Mouse (Mus musculus) forelimb bud, embryonic 11.5 days (tissue): ENCODE measurements at regions not wholly inside any gene's neighbourhood (a gene's known extent, or its start where the extent isn't known, plus 50 kb on each side); places are given as distances from the start of the nearest gene placed in this dataset.
A peak's percentile ranks its signal among the peaks of the same experiment; 100 is the strongest.
"Not testable (repeated sequence)": the region's sequence is repeated elsewhere in the genome, so short reads cannot be mapped to it uniquely, and the experiment has no call there.

ENCODE experiments used
- DNase-seq: peaks from one replicate; pipeline ENCODE4 v3.0.0-alpha.2; 2012; ENCODE audit warnings: low read depth, low spot score

DNA sequence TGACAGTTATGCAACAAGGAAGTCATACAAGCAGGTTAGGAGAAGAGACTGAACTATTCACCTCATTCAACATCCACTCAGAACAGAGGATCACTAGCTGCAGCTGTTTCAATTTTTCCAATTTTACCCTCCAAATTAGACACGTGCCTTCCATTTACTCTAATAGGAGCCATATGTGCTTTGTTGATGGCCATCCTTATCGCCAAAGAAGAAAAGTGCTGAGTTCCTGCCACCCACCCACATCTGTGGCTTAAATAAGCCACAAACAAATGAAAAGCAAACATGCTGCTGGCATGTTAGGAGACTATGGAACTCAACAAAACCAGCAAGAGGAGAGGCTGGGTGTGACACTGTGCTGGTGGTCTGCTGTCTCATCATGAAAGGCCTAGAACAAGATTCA, 1786.1 kb downstream of the 9330182O14Rik start:
- DNase-seq = peak; percentile 53

DNA sequence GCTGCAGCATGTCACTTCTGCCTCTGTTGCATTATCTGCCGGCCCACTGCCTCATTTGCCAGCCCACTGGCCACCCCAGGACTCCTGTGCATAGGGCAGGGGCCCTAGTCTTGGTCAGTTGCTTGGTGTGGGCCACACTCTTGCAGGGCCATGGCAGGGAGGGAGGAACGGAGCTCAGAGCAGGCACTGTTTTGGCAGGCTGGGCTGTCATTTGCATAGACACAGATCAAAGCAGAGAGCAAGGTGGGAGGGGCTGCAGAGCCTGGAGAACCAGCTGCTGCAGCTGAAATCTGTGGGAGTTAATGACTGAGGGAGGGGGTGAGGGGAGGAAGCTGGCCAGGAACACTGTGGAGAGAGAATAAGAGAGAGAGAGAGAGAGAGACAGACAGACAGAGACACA, 1802.5 kb downstream of the 9330182O14Rik start:
- DNase-seq = no peak

- DNase-seq = no peak
Observed at GRCm38 (mm10) chr15:41945226-41945625, 1811.1 kb downstream of the 9330182O14Rik start.

DNA sequence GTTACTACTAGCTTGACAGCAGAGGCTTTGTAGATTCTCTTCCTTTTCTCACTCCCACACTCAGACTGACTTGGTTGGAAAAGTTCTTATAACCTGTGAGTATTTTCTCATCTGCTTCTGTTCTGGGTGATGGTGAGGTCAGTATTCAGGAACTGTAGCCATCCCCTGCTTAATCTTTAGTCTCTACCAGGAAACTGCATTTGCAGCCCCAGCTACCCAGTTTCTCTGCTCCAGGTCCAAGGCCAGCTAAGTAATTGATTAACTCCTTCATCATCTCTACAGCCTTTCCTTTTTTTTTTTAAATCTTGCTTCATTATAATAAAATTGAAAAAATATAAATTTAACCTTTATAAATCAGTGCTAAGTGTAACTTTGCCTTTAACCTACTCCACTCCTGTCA, 1813.7 kb downstream of the 9330182O14Rik start:
- DNase-seq = no peak

DNA sequence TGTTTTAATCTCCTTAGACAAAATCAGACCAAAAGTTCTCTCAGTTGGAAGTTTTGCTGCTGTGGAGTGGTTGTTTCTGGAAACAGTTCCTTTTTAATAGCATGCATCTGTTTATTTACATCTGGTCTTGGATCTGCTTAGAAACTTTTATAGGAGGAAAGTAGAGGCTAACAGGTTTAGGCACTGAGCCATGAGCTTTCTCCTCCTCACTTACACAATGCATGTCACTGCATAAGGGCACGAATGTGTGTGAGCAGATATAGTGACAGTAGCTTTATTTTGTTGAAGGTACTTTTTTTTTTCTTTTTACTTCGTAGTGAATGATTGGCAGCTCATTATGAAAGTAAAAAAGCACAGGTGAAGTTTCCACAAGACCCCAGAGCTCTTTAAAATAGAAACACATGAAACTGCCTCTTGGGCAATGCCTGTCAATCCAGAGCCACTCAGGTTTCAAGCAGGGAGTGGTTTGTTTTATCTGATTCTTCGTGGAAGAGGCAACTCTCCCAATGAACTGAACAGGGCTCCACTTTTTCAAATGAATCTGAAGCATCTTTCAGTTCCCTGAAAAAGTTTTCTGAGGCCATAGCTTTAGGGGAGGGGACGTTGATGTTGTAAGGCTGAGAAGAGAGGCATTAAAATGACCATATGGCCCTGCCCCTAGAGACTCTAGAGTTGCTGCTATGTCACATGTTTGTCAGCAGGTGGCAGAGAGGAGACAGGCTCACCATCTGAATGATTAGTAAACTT, 1814.4 kb downstream of the 9330182O14Rik start:
- peak; percentile 67 for DNase-seq

- no peak for DNase-seq
Observed at GRCm38 (mm10) chr15:41949094-41949461, 1814.9 kb downstream of the 9330182O14Rik start.

DNA sequence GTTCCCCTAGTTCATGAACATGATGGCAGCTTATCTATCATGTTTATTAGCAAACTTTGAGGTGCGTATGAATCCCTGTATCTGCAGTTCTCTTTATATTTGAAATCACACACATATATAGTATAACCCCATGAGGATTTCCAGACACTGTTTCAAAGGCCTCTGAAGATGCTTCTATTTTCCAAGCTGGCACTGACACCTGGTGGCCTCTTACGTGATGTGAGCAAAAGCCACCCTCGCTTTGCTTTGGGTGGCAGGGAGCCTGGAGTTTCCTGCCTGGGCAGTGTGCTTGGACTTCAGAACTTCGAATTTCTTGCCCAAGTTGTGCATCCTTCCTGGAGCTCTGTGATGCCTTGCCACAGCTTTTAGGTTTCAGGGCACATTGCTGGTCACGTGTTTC, 1817.1 kb downstream of the 9330182O14Rik start:
- DNase-seq = peak; percentile 12

DNA sequence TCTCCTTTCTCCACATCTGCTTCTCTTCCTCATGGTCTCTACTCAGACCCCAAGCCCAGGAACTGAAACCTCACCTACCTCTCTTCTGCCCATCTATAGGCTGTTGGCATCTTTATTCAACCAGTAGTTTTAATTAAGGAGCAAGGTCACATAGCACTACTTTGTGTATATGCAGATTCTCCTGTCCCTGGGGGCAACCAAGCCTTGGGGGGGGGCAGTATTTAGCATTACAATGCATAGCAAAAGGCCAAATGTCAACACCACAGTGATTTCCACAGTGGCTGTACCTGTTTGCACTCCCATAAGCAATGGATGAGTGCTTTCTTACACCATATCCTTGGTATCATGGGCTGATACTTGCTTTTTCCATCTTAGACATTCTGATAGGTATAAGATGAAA, 1826.4 kb downstream of the 9330182O14Rik start:
- DNase-seq = no peak

GRCm38 (mm10) chr15:41970877-41971276, 1836.7 kb downstream of the 9330182O14Rik start:
- DNase-seq = no peak

DNA sequence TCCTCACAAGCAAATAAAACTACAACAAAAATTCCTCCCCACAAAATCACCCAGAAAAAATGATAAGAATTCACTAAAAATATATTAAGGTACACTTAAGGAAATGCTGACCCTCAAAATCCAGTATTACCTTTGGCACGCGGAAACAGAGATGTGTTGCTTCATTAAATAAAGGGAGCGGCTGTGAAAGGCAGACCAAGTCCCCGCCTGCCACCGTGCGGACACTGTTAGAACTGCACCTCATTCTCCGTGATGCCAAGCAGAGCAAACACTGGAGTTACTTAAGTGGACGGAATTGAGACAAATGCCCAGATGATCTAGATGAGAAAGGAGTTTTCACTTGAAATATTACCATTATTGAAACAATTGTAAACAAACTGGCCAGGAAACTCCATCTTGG, 1839.1 kb downstream of the 9330182O14Rik start:
- DNase-seq = peak; percentile 83

GRCm38 (mm10) chr15:41977196-41977595, 1843.0 kb downstream of the 9330182O14Rik start:
- DNase-seq = no peak

GRCm38 (mm10) chr15:41977649-41978231, 1843.6 kb downstream of the 9330182O14Rik start:
- no peak for DNase-seq

- no peak for DNase-seq
Observed at GRCm38 (mm10) chr15:41983261-41983660, 1849.1 kb downstream of the 9330182O14Rik start.

- DNase-seq = peak; percentile 23
Observed at GRCm38 (mm10) chr15:41984267-41984666, 1850.1 kb downstream of the 9330182O14Rik start.

DNA sequence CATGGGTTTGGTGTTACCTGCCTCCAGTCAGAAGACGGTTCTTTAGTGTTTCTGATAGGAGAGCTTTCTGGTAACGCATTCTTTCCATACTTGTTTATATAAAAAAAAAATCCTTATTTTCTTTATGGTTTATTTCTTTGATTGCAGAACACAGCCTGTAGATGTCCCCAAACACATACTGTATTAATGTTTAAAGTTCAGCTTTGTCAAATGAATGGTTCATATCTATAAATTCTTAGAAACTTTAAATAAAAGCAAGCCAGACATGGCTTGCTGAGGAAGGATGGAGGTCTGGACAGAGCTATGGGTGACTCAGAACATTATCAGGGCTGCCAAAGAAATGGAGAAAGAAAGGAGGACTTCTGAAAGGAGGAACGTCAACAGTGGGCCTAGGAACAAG, 1852.1 kb downstream of the 9330182O14Rik start:
- DNase-seq = no peak

- DNase-seq = no peak
Observed at GRCm38 (mm10) chr15:41989065-41989464, 1854.9 kb downstream of the 9330182O14Rik start.

- no peak for DNase-seq
Observed at GRCm38 (mm10) chr15:41991816-41992215, 1857.7 kb downstream of the 9330182O14Rik start.

DNA sequence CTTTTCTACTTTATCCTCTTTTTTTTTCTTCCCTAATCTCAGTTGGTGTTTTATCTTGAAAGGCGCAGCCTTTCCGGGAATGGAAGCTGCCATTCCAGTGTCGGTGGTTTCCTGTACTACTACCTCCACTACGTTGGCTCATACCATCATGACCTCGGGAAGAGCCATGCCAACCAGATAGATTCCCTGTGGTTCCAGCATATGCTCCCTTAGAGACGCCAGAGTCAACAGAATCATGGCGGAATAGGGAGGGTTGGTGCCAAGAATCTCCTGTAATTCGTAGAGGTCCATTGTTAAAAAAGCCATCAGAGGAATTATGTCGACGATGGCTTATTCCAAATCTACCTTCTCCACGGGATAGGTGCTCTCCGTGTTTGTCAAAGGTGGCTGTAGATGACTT, 1898.1 kb downstream of the 9330182O14Rik start:
- DNase-seq = not testable (repeated sequence)

DNA sequence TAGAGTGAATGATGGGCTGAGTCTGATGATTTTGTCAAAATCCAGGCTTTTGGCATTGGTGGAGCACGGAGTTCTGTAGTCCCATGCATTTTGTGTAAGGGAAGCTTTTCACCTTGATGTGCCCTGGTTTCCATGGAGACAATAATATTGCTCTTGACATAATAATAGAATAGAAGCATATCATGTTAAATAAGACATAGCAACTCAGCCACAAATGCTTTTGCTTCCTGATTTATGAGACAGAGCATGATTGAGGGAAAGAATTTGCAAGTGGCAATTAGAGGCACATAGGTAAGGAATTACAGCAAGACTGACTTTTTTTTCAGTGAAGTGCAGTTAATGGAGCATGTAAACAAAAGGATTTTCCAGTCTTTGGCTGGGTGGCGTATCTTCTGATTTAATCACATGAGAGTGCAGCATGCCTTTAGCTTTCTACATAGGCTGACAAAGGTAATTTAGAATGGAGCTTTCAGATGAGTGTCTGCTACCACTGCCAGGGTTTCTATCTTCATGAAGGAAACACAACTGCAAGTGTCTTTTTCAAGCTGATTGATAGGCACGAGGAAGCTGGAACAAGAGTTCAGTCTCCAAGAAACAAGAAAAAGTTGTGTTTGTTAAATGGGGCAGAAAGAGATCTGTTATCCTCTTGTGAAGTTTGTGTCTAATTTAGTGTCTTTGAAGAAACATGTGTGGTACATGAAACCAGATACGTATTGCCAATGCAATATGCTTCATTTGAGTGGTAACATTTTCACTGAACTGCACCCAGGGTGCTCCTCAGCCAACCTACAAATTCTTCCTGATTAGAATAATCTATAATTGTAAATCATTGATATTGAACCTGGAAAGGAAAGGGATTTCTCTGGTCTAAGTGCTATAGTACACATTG, 1913.2 kb downstream of the 9330182O14Rik start:
- no peak for DNase-seq

DNA sequence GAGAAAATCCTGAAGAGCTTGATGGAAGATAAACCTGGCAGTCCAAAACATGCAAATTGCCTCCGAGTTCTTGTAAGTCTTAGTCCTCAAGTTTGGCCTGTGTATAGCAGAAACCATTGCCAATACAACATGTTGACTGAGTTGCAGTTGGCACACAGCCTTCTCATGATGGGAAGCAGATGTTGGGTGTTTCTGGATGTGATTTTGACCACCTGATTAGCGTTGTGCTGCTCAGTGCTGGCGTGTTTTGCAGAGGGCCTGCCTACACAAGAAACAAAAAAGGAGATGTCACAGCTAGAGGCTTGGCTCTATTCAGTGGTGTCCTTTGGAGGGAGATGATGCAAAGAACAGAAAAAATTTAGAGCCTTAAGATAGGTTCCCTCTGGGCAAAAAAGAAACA, 1922.6 kb downstream of the 9330182O14Rik start:
- peak; percentile 39 for DNase-seq

DNA sequence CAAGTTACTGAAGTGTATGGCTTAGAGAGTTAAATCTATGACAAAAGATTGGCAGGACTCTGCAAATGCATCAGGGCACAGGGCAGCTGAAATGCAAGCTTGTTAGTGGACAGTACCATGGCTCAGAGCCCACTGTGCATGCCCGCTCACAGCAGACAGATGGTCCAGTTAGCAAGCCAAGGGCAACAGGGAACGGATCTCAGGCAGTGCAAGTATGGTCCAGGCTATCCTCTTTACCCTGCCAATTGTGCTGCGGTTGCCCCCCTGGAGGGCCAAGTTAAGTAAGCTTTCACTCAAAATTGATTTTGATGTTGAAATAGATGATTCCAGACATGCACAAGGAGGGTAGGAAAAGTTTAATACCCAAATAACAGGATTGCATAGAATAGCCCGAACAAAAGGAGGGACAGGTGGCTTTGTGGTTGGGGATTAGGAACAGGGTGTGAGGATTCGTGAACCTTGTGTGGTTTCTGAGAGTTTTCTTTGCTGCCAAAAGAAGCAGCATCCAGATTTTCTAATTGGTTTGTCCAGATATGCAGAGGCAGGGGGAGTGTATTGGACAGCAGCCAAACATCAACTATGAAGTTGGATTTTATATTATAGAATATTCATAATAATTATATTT, 1934.2 kb downstream of the 9330182O14Rik start:
- no peak for DNase-seq

GRCm38 (mm10) chr15:42069072-42069471, 1934.9 kb downstream of the 9330182O14Rik start:
- DNase-seq = peak; percentile 39
